Mouse (Mus musculus): ENCODE results near the gene Brinp1. TPM values are rescaled to one million over a fixed set of nuclear protein-coding genes. Genes with fewer than 3 reads are reported as not detected.

Gene Brinp1
- polyA plus RNA-seq (2016; fragmentation: Nextera tagmentation; extraction: Ambion mirVana): 2.3 and 2.9 TPM in 2 replicates

GRCm38 (mm10) chr4:68954322-68954901 is at the start of gene Brinp1:
Gene Brinp1, minus strand, starts transcription at chr4:68954397.
- H3K4me1 ChIP-seq (replicated peaks): peaks cover 12% of the 10 kb centered on the region
- WGBS: under 1% methylated on average over 32 of the region's 33 CpGs
- H3K9me3 ChIP-seq (replicated peaks): no peaks in the 10 kb centered on the region
- H3K4me2 ChIP-seq: peak within 1 kb of the TSS; percentile 98
- H3K27me3 ChIP-seq (replicated peaks): peaks cover 18% of the 10 kb centered on the region
- no peaks in the 10 kb centered on the region for H3K36me3 ChIP-seq
- no peak within 1 kb of the TSS for H3K27ac ChIP-seq (ENCODE audit: poor library complexity, severe bottlenecking)
- H3K4me3 ChIP-seq: peak within 1 kb of the TSS; percentile 53
- 0 out of 2 replicates have a peak within 1 kb of the TSS, but pooled peaks have one; percentile 43 for H3K9ac ChIP-seq
- peak; percentile 79 for ATAC-seq (ENCODE audit: insufficient number of reproducible peaks, low FRiP score)

GRCm38 (mm10) chr4:68957265-68957664 is 3.1 kb upstream of the Brinp1 start:
- Histone ChIP-seq H3K4me2 (no peak overlapping the region), H3K9me3 (replicated peaks) (no peaks in the 10 kb centered on the region), H3K4me3 (no peak overlapping the region), H3K27ac (ENCODE audit: poor library complexity, severe bottlenecking) (no peak overlapping the region), H3K9ac (no peak overlapping the region), H3K4me1 (replicated peaks) (peaks cover 12% of the 10 kb centered on the region), H3K36me3 (no peaks in the 10 kb centered on the region), H3K27me3 (replicated peaks) (peaks cover 18% of the 10 kb centered on the region)
- WGBS: 67% methylated on average over 2 of the region's 2 CpGs
- ATAC-seq (ENCODE audit: insufficient number of reproducible peaks, low FRiP score): no peak

- Histone ChIP-seq H3K4me3 (no peak overlapping the region), H3K9ac (no peak overlapping the region), H3K36me3 (no peaks in the 10 kb centered on the region), H3K4me1 (replicated peaks) (peaks cover 12% of the 10 kb centered on the region), H3K9me3 (replicated peaks) (no peaks in the 10 kb centered on the region), H3K4me2 (no peak overlapping the region), H3K27me3 (replicated peaks) (peaks cover 18% of the 10 kb centered on the region), H3K27ac (ENCODE audit: poor library complexity, severe bottlenecking) (no peak overlapping the region)
- WGBS: 3% methylated on average over 4 of the region's 4 CpGs
- no peak for ATAC-seq (ENCODE audit: insufficient number of reproducible peaks, low FRiP score)
Observed at GRCm38 (mm10) chr4:68955621-68956020, 1.4 kb upstream of the Brinp1 start.

- ATAC-seq (ENCODE audit: insufficient number of reproducible peaks, low FRiP score): peak; percentile 48
- no peaks in the 10 kb centered on the region for H3K9me3 ChIP-seq (replicated peaks)
- peak overlapping the region; percentile 53 for H3K4me3 ChIP-seq
- no peaks in the 10 kb centered on the region for H3K36me3 ChIP-seq
- peaks cover 18% of the 10 kb centered on the region for H3K27me3 ChIP-seq (replicated peaks)
- H3K4me2 ChIP-seq: peak overlapping the region; percentile 98
- 0 out of 2 replicates have a peak overlapping the region, but pooled peaks have one; percentile 43 for H3K9ac ChIP-seq
- peaks cover 12% of the 10 kb centered on the region for H3K4me1 ChIP-seq (replicated peaks)
- WGBS: under 1% methylated on average over 40 of the region's 40 CpGs
- H3K27ac ChIP-seq (ENCODE audit: poor library complexity, severe bottlenecking): no peak overlapping the region
Observed at GRCm38 (mm10) chr4:68953667-68954321, 403 bp downstream of the Brinp1 start.

- Histone ChIP-seq H3K27me3 (replicated peaks) (peaks cover 18% of the 10 kb centered on the region), H3K36me3 (no peaks in the 10 kb centered on the region), H3K9ac (0 out of 2 replicates have a peak overlapping the region, but pooled peaks have one; percentile 43), H3K4me1 (replicated peaks) (peaks cover 12% of the 10 kb centered on the region), H3K4me2 (peak overlapping the region; percentile 98), H3K27ac (ENCODE audit: poor library complexity, severe bottlenecking) (no peak overlapping the region), H3K4me3 (peak overlapping the region; percentile 53), H3K9me3 (replicated peaks) (no peaks in the 10 kb centered on the region)
- 10% methylated on average over 8 of the region's 8 CpGs for WGBS
- ATAC-seq (ENCODE audit: insufficient number of reproducible peaks, low FRiP score): no peak
Observed at GRCm38 (mm10) chr4:68953131-68953551, 1.1 kb downstream of the Brinp1 start.

GRCm38 (mm10) chr4:68950556-68950955 is 3.6 kb downstream of the Brinp1 start:
- no peak for ATAC-seq (ENCODE audit: insufficient number of reproducible peaks, low FRiP score)
- H3K4me2 ChIP-seq: no peak overlapping the region
- H3K4me1 ChIP-seq (replicated peaks): peaks cover 12% of the 10 kb centered on the region
- no peak overlapping the region for H3K27ac ChIP-seq (ENCODE audit: poor library complexity, severe bottlenecking)
- H3K9me3 ChIP-seq (replicated peaks): no peaks in the 10 kb centered on the region
- no peak overlapping the region for H3K9ac ChIP-seq
- H3K27me3 ChIP-seq (replicated peaks): peaks cover 18% of the 10 kb centered on the region
- H3K36me3 ChIP-seq: no peaks in the 10 kb centered on the region
- no peak overlapping the region for H3K4me3 ChIP-seq
- WGBS: 7% methylated on average over 2 of the region's 2 CpGs

GRCm38 (mm10) chr4:68942938-68943337 is 11.3 kb downstream of the Brinp1 start:
- Histone ChIP-seq H3K9ac (no peak overlapping the region), H3K36me3 (no peaks in the 10 kb centered on the region), H3K9me3 (replicated peaks) (no peaks in the 10 kb centered on the region), H3K27ac (ENCODE audit: poor library complexity, severe bottlenecking) (no peak overlapping the region), H3K27me3 (replicated peaks) (no peaks in the 10 kb centered on the region), H3K4me3 (no peak overlapping the region), H3K4me1 (replicated peaks) (no peaks in the 10 kb centered on the region), H3K4me2 (no peak overlapping the region)
- 74% methylated on average over 2 of the region's 2 CpGs for WGBS
- no peak for ATAC-seq (ENCODE audit: insufficient number of reproducible peaks, low FRiP score)

GRCm38 (mm10) chr4:68930022-68930421 is 24.2 kb downstream of the Brinp1 start:
- no peak overlapping the region for H3K4me3 ChIP-seq
- no peak overlapping the region for H3K9ac ChIP-seq
- no peak overlapping the region for H3K27ac ChIP-seq (ENCODE audit: poor library complexity, severe bottlenecking)
- no peaks in the 10 kb centered on the region for H3K36me3 ChIP-seq
- H3K27me3 ChIP-seq (replicated peaks): no peaks in the 10 kb centered on the region
- WGBS: 61% methylated on average over 3 of the region's 3 CpGs
- no peaks in the 10 kb centered on the region for H3K9me3 ChIP-seq (replicated peaks)
- H3K4me2 ChIP-seq: no peak overlapping the region
- no peak for ATAC-seq (ENCODE audit: insufficient number of reproducible peaks, low FRiP score)
- H3K4me1 ChIP-seq (replicated peaks): no peaks in the 10 kb centered on the region

- ATAC-seq (ENCODE audit: insufficient number of reproducible peaks, low FRiP score): no peak
- WGBS: 76% methylated on average over 2 of the region's 2 CpGs
Observed at GRCm38 (mm10) chr4:68926091-68926490, 28.1 kb downstream of the Brinp1 start.

GRCm38 (mm10) chr4:68922944-68923343 is 31.3 kb downstream of the Brinp1 start:
- H3K4me1 ChIP-seq (replicated peaks): no peaks in the 10 kb centered on the region
- ATAC-seq (ENCODE audit: insufficient number of reproducible peaks, low FRiP score): no peak
- 71% methylated on average over 1 of the region's 1 CpGs for WGBS

More at GRCm38 (mm10) chr4:68926091-68926490, 28.1 kb downstream of the Brinp1 start:
- Histone ChIP-seq H3K9me3 (replicated peaks) (no peaks in the 10 kb centered on the region), H3K27ac (ENCODE audit: poor library complexity, severe bottlenecking) (no peak overlapping the region), H3K9ac (no peak overlapping the region), H3K4me2 (no peak overlapping the region), H3K36me3 (no peaks in the 10 kb centered on the region), H3K4me3 (no peak overlapping the region), H3K27me3 (replicated peaks) (no peaks in the 10 kb centered on the region), H3K4me1 (replicated peaks) (no peaks in the 10 kb centered on the region)

GRCm38 (mm10) chr4:68922504-68922903 is 31.7 kb downstream of the Brinp1 start:
- 82% methylated on average over 1 of the region's 1 CpGs for WGBS
- Histone ChIP-seq H3K27me3 (replicated peaks) (no peaks in the 10 kb centered on the region), H3K9me3 (replicated peaks) (no peaks in the 10 kb centered on the region)

More at GRCm38 (mm10) chr4:68922944-68923343, 31.3 kb downstream of the Brinp1 start:
- H3K9me3 ChIP-seq (replicated peaks): no peaks in the 10 kb centered on the region
- H3K27me3 ChIP-seq (replicated peaks): no peaks in the 10 kb centered on the region
- no peak overlapping the region for H3K4me2 ChIP-seq
- H3K4me3 ChIP-seq: no peak overlapping the region
- no peaks in the 10 kb centered on the region for H3K36me3 ChIP-seq
- H3K27ac ChIP-seq (ENCODE audit: poor library complexity, severe bottlenecking): no peak overlapping the region
- H3K9ac ChIP-seq: no peak overlapping the region

More at GRCm38 (mm10) chr4:68922504-68922903, 31.7 kb downstream of the Brinp1 start:
- no peak overlapping the region for H3K9ac ChIP-seq
- ATAC-seq (ENCODE audit: insufficient number of reproducible peaks, low FRiP score): no peak
- no peaks in the 10 kb centered on the region for H3K36me3 ChIP-seq
- no peak overlapping the region for H3K27ac ChIP-seq (ENCODE audit: poor library complexity, severe bottlenecking)
- H3K4me1 ChIP-seq (replicated peaks): no peaks in the 10 kb centered on the region
- no peak overlapping the region for H3K4me3 ChIP-seq
- H3K4me2 ChIP-seq: no peak overlapping the region
